Mouse (Mus musculus): Measurements from ENCODE around the gene Cactin.

DNA sequence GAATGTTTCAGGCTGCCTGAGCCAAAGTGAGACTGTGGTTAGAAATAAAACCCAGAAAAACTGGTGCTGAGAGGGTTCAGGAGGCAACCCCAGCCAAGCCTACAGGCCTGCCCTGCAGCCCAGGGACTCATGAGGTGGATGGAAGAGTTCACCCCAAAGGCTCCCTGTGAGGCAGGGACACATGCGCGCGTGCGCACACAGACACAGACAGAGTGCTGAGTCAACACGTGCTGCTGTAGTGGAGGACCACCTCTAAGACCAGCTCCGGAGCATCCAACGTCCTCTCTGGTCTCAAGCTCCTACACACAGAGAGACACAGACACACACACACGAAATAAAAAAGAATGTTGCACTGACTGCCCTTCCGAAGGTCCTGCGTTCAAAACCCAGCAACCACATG is 54.4 kb downstream of the Cactin start:
- TF ChIP-seq CTCF (IDR thresholded peaks at IDR 0.05; ENCODE audit: low read depth) = no peak
- TF ChIP-seq EP300 (IDR thresholded peaks at IDR 0.05; ENCODE audit: low read depth) = no peak
